Comparison of ENCODE assay signal across 8 mouse cellular contexts in the genomic region with DNA sequence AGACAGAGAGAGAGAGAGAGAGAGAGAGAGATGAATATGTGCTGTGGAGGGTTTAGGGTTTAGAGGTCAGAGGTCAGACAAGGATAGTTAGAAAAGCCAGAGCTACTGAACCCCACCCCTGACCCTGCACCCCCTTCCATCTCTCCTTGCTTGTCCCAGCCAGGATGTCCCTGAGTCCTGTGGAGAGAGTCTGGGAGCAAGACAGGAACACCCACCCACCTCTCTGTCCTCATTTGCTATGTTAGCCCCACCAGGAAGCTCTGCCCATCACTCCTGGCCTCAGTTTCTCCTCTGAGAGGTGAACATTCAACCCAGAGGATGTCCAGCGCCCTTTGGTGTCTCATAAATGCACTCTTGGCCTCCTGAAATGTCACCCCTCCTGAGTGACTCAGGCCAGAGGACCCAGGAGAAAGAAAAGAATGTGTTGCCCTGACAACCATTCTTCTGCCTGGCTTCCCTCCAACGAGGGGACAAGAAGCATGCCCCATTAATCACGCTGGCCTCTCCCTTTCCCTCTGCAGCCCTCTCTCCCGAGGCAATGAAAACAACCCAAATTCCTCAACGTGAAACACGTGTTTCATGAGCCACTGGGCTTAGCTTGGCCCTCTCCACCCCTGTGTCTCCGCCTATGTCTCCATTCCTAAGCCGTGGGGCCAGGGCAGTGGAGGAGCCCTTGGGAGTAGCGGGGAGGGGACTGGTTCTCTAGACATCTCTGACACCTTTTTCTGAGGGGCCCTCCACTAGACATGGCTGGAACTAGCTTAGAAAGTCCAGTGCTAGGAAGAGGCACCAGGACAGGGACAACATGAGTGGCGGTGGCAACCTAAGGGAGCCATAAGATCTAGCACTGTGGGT. TPM values are rescaled to one million over a fixed set of nuclear protein-coding genes. Genes with fewer than 3 reads are reported as not detected.
A peak's percentile ranks its signal among the peaks of the same experiment; 100 is the strongest.
DNase-seq lines count a peak whose midpoint lies in the region; ATAC-seq and TF ChIP-seq lines count a peak whose summit lies in the region.

No protein-coding gene starts in this region.

- 15% methylated on average over 10 of the region's 10 CpGs for WGBS in lung, adult 2 months
- WGBS in heart, embryonic 15.5 days = 11% methylated on average over 10 of the region's 10 CpGs
- WGBS in kidney, postnatal 0 days = 2% methylated on average over 10 of the region's 10 CpGs
- 11% methylated on average over 10 of the region's 10 CpGs for WGBS in midbrain, embryonic 14.5 days

- no peaks in the 10 kb centered on the region; the same call in 1 of the 2 replicates for H3K4me1 ChIP-seq in lung, adult 2 months (ENCODE audit: control insufficient read depth, insufficient read depth, low read length)
- peaks cover 12% of the 10 kb centered on the region for H3K4me1 ChIP-seq in heart, embryonic 15.5 days (replicated peaks)
- H3K4me1 ChIP-seq in kidney, postnatal 0 days (replicated peaks; ENCODE audit: insufficient read depth, low read length) = peaks cover 22% of the 10 kb centered on the region
- H3K4me1 ChIP-seq in midbrain, embryonic 14.5 days (ENCODE audit: control insufficient read depth, insufficient read depth, low read length) = peaks cover 7% of the 10 kb centered on the region; the same call in 1 of the 2 replicates

- H3K27ac ChIP-seq in heart, embryonic 15.5 days = peak overlapping the region; percentile 46
- peak overlapping the region; percentile 88 for H3K27ac ChIP-seq in kidney, postnatal 0 days
- H3K27ac ChIP-seq in midbrain, embryonic 14.5 days (replicated peaks; ENCODE audit: low read depth, low read length) = no peak overlapping the region

- no peak overlapping the region for H3K9ac ChIP-seq in heart, embryonic 15.5 days
- H3K9ac ChIP-seq in kidney, postnatal 0 days (ENCODE audit: low read depth, low read length) = no peak overlapping the region
- H3K9ac ChIP-seq in midbrain, embryonic 14.5 days (replicated peaks; ENCODE audit: low read length) = no peak overlapping the region

- peak; percentile 79 for ATAC-seq in heart, embryonic 15.5 days (replicated peaks; ENCODE audit: insufficient number of reproducible peaks, insufficient read depth, low FRiP score, low read depth)
- ATAC-seq in kidney, postnatal 0 days (replicated peaks; ENCODE audit: low FRiP score, low read depth) = peak; percentile 93
- peak; percentile 34; the same call in 1 of the 2 replicates for ATAC-seq in midbrain, embryonic 14.5 days (ENCODE audit: low FRiP score, low TSS enrichment)
- no peak for ATAC-seq in inflammation-experienced regulatory T-cells, adult 6 months

- H3K4me2 ChIP-seq in heart, embryonic 15.5 days = no peak overlapping the region
- 0 out of 2 replicates have a peak overlapping the region, but pooled peaks have one; percentile 6 for H3K4me2 ChIP-seq in kidney, postnatal 0 days (ENCODE audit: low read length)
- H3K4me2 ChIP-seq in midbrain, embryonic 14.5 days (ENCODE audit: low read length) = no peak overlapping the region

- no peak for TF ChIP-seq POLR2A in lung, adult 2 months (IDR thresholded peaks at IDR 0.05; ENCODE audit: borderline replicate concordance, extremely low read depth, low read depth, low read length)

- no peaks in the 10 kb centered on the region for H3K36me3 ChIP-seq in heart, embryonic 15.5 days
- H3K36me3 ChIP-seq in kidney, postnatal 0 days (ENCODE audit: insufficient read depth, low read length) = no peaks in the 10 kb centered on the region
- H3K36me3 ChIP-seq in midbrain, embryonic 14.5 days (ENCODE audit: control insufficient read depth, insufficient read depth, low read length) = no peaks in the 10 kb centered on the region

- H3K4me3 ChIP-seq in lung, adult 2 months (replicated peaks; ENCODE audit: extremely low read depth, low read depth, low read length) = no peak overlapping the region
- no peak overlapping the region for H3K4me3 ChIP-seq in heart, embryonic 15.5 days
- no peak overlapping the region for H3K4me3 ChIP-seq in kidney, postnatal 0 days (replicated peaks; ENCODE audit: low read depth, low read length)
- H3K4me3 ChIP-seq in midbrain, embryonic 14.5 days (replicated peaks; ENCODE audit: low read depth, low read length) = no peak overlapping the region

- no peaks in the 10 kb centered on the region for H3K27me3 ChIP-seq in heart, embryonic 15.5 days
- no peaks in the 10 kb centered on the region for H3K27me3 ChIP-seq in kidney, postnatal 0 days (ENCODE audit: insufficient read depth, low read length)
- no peaks in the 10 kb centered on the region for H3K27me3 ChIP-seq in midbrain, embryonic 14.5 days (ENCODE audit: control insufficient read depth, insufficient read depth, low read length)

- peak; percentile 34 to 64 for DNase-seq in lung, adult 18-20 months
- no peak for DNase-seq in lung, adult 2 months
- DNase-seq in embryo, embryonic 9.5 days (ENCODE audit: extremely low spot score) = peak; percentile 86
- DNase-seq in kidney, postnatal 0 days (ENCODE audit: low spot score) = peak; percentile 99
- peak; percentile 66 for DNase-seq in midbrain, embryonic 14.5 days
- no peak for DNase-seq in cerebellum, adult 11-12 months

- H3K9me3 ChIP-seq in heart, embryonic 15.5 days (replicated peaks) = no peaks in the 10 kb centered on the region
- no peaks in the 10 kb centered on the region for H3K9me3 ChIP-seq in kidney, postnatal 0 days (replicated peaks; ENCODE audit: low read length)
- no peaks in the 10 kb centered on the region for H3K9me3 ChIP-seq in midbrain, embryonic 14.5 days (ENCODE audit: control insufficient read depth, low read length)

- no peak for TF ChIP-seq CTCF in lung, adult 2 months (IDR thresholded peaks at IDR 0.05; ENCODE audit: insufficient read depth, low read length)
- no peak; the same call in 1 of the 2 replicates for TF ChIP-seq CTCF in kidney, postnatal 0 days (IDR thresholded peaks at IDR 0.05; ENCODE audit: low read depth)

RNA-seq across cellular contexts. Expression of a gene that starts 2.8 kb away (rescaled TPM):
- 4.2 TPM in 1 of 2 replicates, not detected in the other for polyA plus RNA-seq in lung, adult 2 months (2012; rRNA removed)
- 0.68 and 2.6 TPM in 2 replicates for polyA plus RNA-seq in heart, embryonic 15.5 days (2015; fragmentation: Nextera tagmentation; extraction: Ambion mirVana)
- polyA plus RNA-seq in kidney, postnatal 0 days (2015; fragmentation: Nextera tagmentation; extraction: Ambion mirVana) = 4.0 and 6.1 TPM in 2 replicates
- not detected in 2 replicates for polyA plus RNA-seq in midbrain, embryonic 14.5 days (2014; fragmentation: Nextera tagmentation; extraction: Ambion mirVana)
- not detected for polyA plus RNA-seq in inflammation-experienced regulatory T-cells, adult 6 months (2017; shearing (Covaris generic))

RNA-seq across cellular contexts. Expression of a gene that starts 13.2 kb away (rescaled TPM):
- polyA plus RNA-seq in lung, adult 2 months (2012; rRNA removed) = 62.7 and 76.3 TPM in 2 replicates
- 27.8 and 36.5 TPM in 2 replicates for polyA plus RNA-seq in heart, embryonic 15.5 days (2015; fragmentation: Nextera tagmentation; extraction: Ambion mirVana)
- 5.1 and 6.0 TPM in 2 replicates for polyA plus RNA-seq in kidney, postnatal 0 days (2015; fragmentation: Nextera tagmentation; extraction: Ambion mirVana)
- not detected in 2 replicates for polyA plus RNA-seq in midbrain, embryonic 14.5 days (2014; fragmentation: Nextera tagmentation; extraction: Ambion mirVana)
- polyA plus RNA-seq in inflammation-experienced regulatory T-cells, adult 6 months (2017; shearing (Covaris generic)) = under 1 TPM in 1 of 3 experiments, not detected in 2; 0.16 TPM

RNA-seq across cellular contexts. Expression of a gene that starts 32.3 kb away (rescaled TPM):
- 11.8 and 16.1 TPM in 2 replicates for polyA plus RNA-seq in lung, adult 2 months (2012; rRNA removed)
- polyA plus RNA-seq in heart, embryonic 15.5 days (2015; fragmentation: Nextera tagmentation; extraction: Ambion mirVana) = 1.4 and 3.6 TPM in 2 replicates
- 8.8 and 9.9 TPM in 2 replicates for polyA plus RNA-seq in kidney, postnatal 0 days (2015; fragmentation: Nextera tagmentation; extraction: Ambion mirVana)
- polyA plus RNA-seq in midbrain, embryonic 14.5 days (2014; fragmentation: Nextera tagmentation; extraction: Ambion mirVana) = 16.9 and 17.1 TPM in 2 replicates
- polyA plus RNA-seq in inflammation-experienced regulatory T-cells, adult 6 months (2017; shearing (Covaris generic)) = 1 to 10 TPM; 1.5 to 2.4 (median 1.7) TPM

RNA-seq across cellular contexts. Expression of a gene that starts 56.9 kb away (rescaled TPM):
- polyA plus RNA-seq in lung, adult 2 months (2012; rRNA removed) = 23.9 and 29.9 TPM in 2 replicates
- 18.5 and 21.5 TPM in 2 replicates for polyA plus RNA-seq in heart, embryonic 15.5 days (2015; fragmentation: Nextera tagmentation; extraction: Ambion mirVana)
- polyA plus RNA-seq in kidney, postnatal 0 days (2015; fragmentation: Nextera tagmentation; extraction: Ambion mirVana) = 21.8 and 22.7 TPM in 2 replicates
- polyA plus RNA-seq in midbrain, embryonic 14.5 days (2014; fragmentation: Nextera tagmentation; extraction: Ambion mirVana) = 23.0 and 24.0 TPM in 2 replicates
- 10 to 100 TPM in 1 of 3 experiments, 1 to 10 TPM in 2; 8.5 to 10.8 (median 9.1) TPM for polyA plus RNA-seq in inflammation-experienced regulatory T-cells, adult 6 months (2017; shearing (Covaris generic))

Comparison
In these comparisons a context has a peak if more than half of its experiments do, and no peak if none do; other contexts are left out.
1. DNase-seq: peak in lung, adult 18-20 months (2 of 2), embryo, embryonic 9.5 days (single experiment), kidney, postnatal 0 days (single experiment) and midbrain, embryonic 14.5 days (single experiment); none in lung, adult 2 months (single experiment) and cerebellum, adult 11-12 months (single experiment).